Mouse (Mus musculus) small intestine, adult 2 months (tissue): Measurements from ENCODE around the gene Prss42. TPM values are rescaled to one million over a fixed set of nuclear protein-coding genes. Genes with fewer than 3 reads are reported as not detected.

ENCODE experiments used
- H3K27ac ChIP-seq: fragments of 200-500 bp; 2 replicates; pipeline ENCODE4 v1.5.1; 2012; ENCODE audit warnings: low read depth, low read length, control low read depth, inconsistent platforms; ENCODE audit not compliant: insufficient read depth
- H3K27me3 ChIP-seq: fragments of 200-500 bp; 2 replicates; pipeline ENCODE4 v1.6.1; 2012; ENCODE audit warnings: mild to moderate bottlenecking, moderate library complexity, low read length, inconsistent platforms; ENCODE audit not compliant: control insufficient read depth, insufficient read depth
- H3K36me3 ChIP-seq: fragments of 200-500 bp; 2 replicates; pipeline ENCODE4 v1.6.1; 2012; ENCODE audit warnings: mild to moderate bottlenecking, low read length, control low read depth, inconsistent platforms; ENCODE audit not compliant: control insufficient read depth, insufficient read depth
- H3K4me1 ChIP-seq: fragments of 200-500 bp; 2 replicates; pipeline ENCODE4 v1.6.1; 2012; ENCODE audit warnings: low read length, inconsistent platforms, mixed read lengths; ENCODE audit not compliant: control insufficient read depth, insufficient read depth, insufficient read length
- H3K4me3 ChIP-seq: fragments of 200-500 bp; 2 replicates; pipeline ENCODE4 v1.5.1; 2012; ENCODE audit warnings: low read depth, mild to moderate bottlenecking, control low read depth, inconsistent platforms, low read length, moderate library complexity
- CTCF ChIP-seq: fragments of 200-500 bp; IDR thresholded peaks from 2 replicates; pipeline ENCODE4 v1.5.1; 2012; ENCODE audit warnings: low read depth, mild to moderate bottlenecking, control low read depth, inconsistent platforms, low read length, moderate library complexity, mixed read lengths; ENCODE audit not compliant: insufficient replicate concordance, insufficient read length; ENCODE audit errors: extremely low read depth
- POLR2A ChIP-seq: fragments of 200-500 bp; IDR thresholded peaks from 2 replicates; pipeline ENCODE4 v1.6.1; 2012; ENCODE audit warnings: low read depth, mild to moderate bottlenecking, control low read depth, inconsistent platforms, low read length, moderate library complexity
- WGBS: fragments of 180-500 bp; shearing (Covaris S2); methylation state at CpG from one replicate; pipeline ENCODE4 v1.1.7; 2018; 5-methylcytosine and 5-hydroxymethylcytosine counted together
- polyA plus RNA-seq: library from polyadenylated mRNA; depleted of rRNA; stranded (reverse); fragments of >200 nt; gene quantifications from 2 replicates; pipeline ENCODE4 v1.2.3, GENCODE M21; 2012; rRNA removed

Prss42 gene
- polyA plus RNA-seq: not detected in 2 replicates

DNA sequence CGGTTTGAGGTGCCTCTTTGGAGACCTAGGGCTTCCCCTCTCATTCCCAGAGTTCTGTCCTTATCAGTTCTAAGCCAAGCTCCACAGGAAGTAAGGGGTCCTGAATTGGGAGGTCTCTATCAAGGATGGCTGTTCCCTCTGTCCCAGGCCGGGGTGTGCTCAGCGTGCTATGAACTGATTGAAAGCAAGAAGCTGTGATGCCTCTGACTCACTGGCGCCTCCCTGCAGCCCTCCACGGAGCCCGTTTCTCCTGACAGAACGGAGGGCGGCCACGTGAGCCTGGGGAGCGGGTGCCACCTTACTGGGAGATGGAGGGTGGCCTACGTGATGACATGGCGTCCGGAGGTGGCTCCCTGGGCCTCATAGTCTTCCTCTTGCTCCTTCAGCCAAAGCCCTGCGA, at the start of gene Prss42:
Gene Prss42, plus strand, starts transcription at position 301 of the 400 bp plus-strand sequence.
- Histone ChIP-seq H3K27me3 (no peaks in the 10 kb centered on the region), H3K27ac (no peak within 1 kb of the TSS), H3K36me3 (no peaks in the 10 kb centered on the region), H3K4me3 (no peak within 1 kb of the TSS), H3K4me1 (no peaks in the 10 kb centered on the region)
- 91% methylated on average over 14 of the region's 14 CpGs for WGBS
- TF ChIP-seq POLR2A: no peak
- TF ChIP-seq CTCF: no peak

DNA sequence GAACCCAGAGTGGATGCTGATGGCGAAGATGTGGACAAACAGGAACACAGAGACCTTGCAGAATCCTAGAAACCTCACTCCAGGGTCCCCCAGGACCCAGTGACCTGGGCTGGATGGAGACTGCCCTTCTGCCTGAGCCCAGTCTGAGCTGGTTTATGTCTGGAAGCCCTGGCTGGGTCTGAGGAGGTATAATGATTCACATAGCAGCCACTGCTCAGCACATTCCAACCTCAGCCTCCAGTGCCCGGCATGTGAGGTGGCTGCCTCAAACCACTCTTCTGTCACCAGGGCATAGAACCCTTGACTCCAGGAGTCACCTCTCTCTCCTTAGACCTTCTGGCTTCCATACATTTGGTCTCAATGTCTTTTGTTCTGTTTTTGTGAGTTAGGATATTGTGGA, 49.5 kb upstream of the Prss42 start:
- H3K27me3 ChIP-seq: peaks cover 16% of the 10 kb centered on the region
- H3K27ac ChIP-seq: no peak overlapping the region
- no peak overlapping the region for H3K4me3 ChIP-seq
- TF ChIP-seq CTCF (no peak), POLR2A (no peak)
- WGBS: 57% methylated on average over 2 of the region's 2 CpGs
- no peaks in the 10 kb centered on the region for H3K36me3 ChIP-seq
- H3K4me1 ChIP-seq: no peaks in the 10 kb centered on the region

DNA sequence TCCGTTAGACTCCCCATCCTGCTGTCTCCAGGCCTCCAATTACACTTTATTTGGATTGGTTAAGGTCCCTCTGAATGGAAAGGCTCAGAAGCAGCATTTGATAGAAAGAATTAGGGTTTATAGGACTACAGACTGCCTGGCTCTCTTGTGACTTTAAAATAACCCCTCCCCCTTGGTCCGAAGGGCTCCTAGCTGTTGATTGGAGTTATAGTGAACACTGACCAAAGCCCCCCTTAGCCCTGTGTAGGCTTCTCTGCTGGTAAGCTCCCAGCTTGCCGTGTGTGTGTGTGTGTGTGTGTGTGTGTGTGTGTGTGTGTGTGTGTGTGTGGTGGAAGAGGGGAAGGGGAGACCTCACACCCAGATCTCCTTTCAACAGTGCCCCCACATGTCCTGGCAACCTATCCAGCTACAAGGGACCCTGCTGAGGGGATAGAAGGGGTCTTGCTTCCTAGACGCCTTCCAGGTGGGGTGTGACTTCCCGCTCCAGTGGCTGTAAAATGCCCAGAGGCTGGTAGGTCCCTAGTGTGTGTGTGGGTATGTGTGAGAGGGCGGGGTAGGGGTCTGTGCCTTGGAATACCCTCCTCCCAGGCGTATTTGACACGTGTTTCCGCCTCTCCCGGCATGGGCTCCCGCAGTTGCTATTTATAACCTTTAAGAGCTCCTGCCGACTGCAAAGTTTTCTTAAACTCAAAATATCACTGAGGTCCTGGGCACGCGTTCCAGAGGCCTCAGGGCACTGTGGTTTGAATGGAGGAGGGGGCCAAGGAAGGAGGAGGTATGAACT, 47.4 kb upstream of the Prss42 start:
- TF ChIP-seq POLR2A: no peak
- no peak for TF ChIP-seq CTCF
- no peak overlapping the region for H3K27ac ChIP-seq
- H3K27me3 ChIP-seq: peaks cover 3% of the 10 kb centered on the region
- no peak overlapping the region for H3K4me3 ChIP-seq
- 50% methylated on average over 14 of the region's 14 CpGs for WGBS
- no peaks in the 10 kb centered on the region for H3K4me1 ChIP-seq
- H3K36me3 ChIP-seq: no peaks in the 10 kb centered on the region

DNA sequence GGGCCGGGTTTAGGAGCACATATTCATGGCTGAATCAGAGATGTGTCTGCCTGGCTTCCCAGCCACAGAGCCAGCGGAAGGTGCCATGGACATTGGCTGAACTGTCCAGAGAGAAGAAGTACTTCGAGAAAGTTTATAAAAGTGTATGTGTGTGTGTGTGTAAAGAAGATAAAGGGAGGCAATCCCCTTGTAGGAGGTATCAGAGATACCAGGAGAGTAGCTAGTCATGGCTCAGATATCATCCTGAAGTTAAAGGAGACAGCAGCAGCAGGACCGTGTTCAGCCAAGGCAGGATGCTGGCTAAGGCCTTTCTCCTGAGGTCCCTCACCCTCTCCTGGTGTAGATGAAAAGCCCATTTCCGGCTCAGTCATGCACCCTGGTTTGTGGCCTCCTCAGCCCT, 46.6 kb upstream of the Prss42 start:
- Histone ChIP-seq H3K27me3 (no peaks in the 10 kb centered on the region; the same call in 1 of the 2 replicates), H3K4me3 (no peak overlapping the region), H3K4me1 (no peaks in the 10 kb centered on the region), H3K36me3 (no peaks in the 10 kb centered on the region), H3K27ac (no peak overlapping the region)
- TF ChIP-seq CTCF: no peak
- no peak for TF ChIP-seq POLR2A
- WGBS: 67% methylated on average over 5 of the region's 5 CpGs

DNA sequence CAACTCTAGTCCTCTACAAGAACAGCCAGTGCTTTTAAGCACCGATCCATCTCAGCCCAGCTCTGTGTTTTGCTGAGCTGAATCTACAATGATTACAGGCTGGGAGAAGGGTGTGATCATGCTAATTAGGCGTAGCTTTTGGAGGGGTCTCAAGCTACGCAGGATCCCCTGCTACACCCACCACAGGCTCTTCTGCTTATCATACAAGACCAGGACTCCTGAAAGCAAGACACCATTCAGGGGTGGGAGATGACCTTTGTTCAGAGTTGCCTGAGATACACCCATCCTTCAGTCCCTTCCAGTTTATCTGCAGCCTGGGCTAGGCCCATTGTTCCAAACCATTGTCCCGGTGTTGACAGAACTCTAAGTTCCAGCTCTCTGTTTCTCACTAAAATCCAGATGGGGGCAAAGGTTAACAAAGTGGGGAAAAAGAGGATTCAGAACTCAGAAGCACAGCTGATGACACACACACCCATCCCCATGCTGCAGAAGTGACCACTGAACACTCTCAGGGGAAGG, 45.0 kb upstream of the Prss42 start:
- TF ChIP-seq CTCF (no peak), POLR2A (no peak)
- H3K4me1 ChIP-seq: no peaks in the 10 kb centered on the region
- no peaks in the 10 kb centered on the region; the same call in 1 of the 2 replicates for H3K27me3 ChIP-seq
- H3K36me3 ChIP-seq: no peaks in the 10 kb centered on the region
- H3K4me3 ChIP-seq: no peak overlapping the region
- 72% methylated on average over 4 of the region's 4 CpGs for WGBS
- no peak overlapping the region for H3K27ac ChIP-seq

DNA sequence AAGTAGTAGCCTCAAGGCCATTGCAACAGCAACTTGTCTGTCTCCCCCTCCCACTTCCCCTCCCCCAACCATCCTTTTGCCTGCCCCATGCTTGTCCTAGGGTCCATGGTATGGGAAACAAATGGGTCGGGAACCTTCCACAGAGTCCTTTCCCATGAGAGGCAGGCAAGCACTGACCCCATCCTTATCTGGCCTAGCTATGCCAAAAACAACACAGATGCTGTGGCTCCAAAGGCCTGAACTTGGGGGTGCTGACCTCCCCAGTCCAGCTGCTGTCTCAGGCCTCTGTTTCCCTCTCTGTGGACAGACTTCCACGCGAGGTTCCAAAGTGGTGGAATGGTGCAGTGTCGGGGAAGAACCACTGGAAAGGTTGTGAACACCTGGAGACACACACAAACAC, 44.2 kb upstream of the Prss42 start:
- H3K27me3 ChIP-seq: no peaks in the 10 kb centered on the region; the same call in 1 of the 2 replicates
- no peaks in the 10 kb centered on the region for H3K36me3 ChIP-seq
- H3K27ac ChIP-seq: no peak overlapping the region
- TF ChIP-seq CTCF (no peak), POLR2A (no peak)
- H3K4me3 ChIP-seq: no peak overlapping the region
- WGBS: 85% methylated on average over 4 of the region's 4 CpGs
- no peaks in the 10 kb centered on the region for H3K4me1 ChIP-seq

DNA sequence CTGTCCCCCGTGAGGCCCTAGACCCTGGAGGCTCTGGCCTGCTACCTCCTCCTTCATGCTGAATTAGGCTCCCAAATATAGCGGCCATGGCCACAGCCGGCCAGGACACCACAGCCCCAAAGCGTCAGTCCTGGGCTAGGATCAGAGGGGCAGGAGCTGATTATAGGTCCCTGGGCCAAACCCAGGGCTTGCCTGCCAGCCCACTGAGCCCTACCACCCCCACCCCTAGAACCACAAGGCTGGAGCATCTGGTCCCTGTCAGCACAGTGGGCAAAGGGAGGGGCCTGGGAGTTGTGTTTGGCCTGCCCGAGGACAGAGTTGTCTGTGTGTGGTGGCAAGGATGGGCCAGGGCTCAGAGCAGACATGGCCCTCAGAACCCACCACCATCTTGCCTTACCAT, 40.1 kb upstream of the Prss42 start:
- no peak overlapping the region for H3K27ac ChIP-seq
- no peaks in the 10 kb centered on the region for H3K4me1 ChIP-seq
- WGBS: 91% methylated on average over 5 of the region's 5 CpGs
- no peak for TF ChIP-seq POLR2A
- no peak for TF ChIP-seq CTCF
- H3K27me3 ChIP-seq: no peaks in the 10 kb centered on the region
- H3K4me3 ChIP-seq: no peak overlapping the region
- no peaks in the 10 kb centered on the region for H3K36me3 ChIP-seq

DNA sequence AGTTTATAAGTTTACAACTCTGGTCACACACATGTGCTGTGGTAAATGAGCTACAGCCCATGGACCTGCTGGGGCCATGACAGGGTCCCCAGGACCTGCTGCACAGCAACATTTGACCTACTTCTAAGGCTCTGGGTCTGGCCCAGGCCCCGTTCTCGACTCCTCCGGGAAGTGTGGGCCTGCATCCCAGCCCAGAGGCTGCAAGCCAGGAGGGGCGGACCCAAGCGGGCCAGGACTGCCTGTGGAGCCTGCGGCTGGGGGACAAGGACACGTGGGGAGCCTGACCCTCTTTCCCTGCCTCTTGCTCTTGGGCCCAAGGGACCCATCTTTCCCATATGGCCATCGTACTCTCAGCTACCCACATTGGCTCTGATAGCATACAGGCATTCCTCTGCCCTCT, 39.4 kb upstream of the Prss42 start:
- TF ChIP-seq CTCF (no peak), POLR2A (no peak)
- Histone ChIP-seq H3K4me3 (no peak overlapping the region), H3K27ac (no peak overlapping the region), H3K27me3 (no peaks in the 10 kb centered on the region; the same call in 1 of the 2 replicates), H3K4me1 (no peaks in the 10 kb centered on the region), H3K36me3 (no peaks in the 10 kb centered on the region)
- 65% methylated on average over 8 of the region's 8 CpGs for WGBS
